Mouse (Mus musculus) myocyte (in vitro differentiated cells): Measurements from ENCODE around the gene Rftn1. TPM values are rescaled to one million over a fixed set of nuclear protein-coding genes. Genes with fewer than 3 reads are reported as not detected.

Experiments
- H3K27me3 ChIP-seq: one replicate; pipeline ENCODE4 v1.6.1; 2011; ENCODE audit not compliant: control insufficient read depth, insufficient read depth, insufficient read length
- H3K36me3 ChIP-seq: one replicate; pipeline ENCODE4 v1.6.1; 2011; ENCODE audit not compliant: control insufficient read depth, insufficient read depth
- H3K4me2 ChIP-seq: one replicate; pipeline ENCODE4 v1.6.1; 2011; ENCODE audit warnings: low read depth, control low read depth
- H3K4me3 ChIP-seq: one replicate; pipeline ENCODE4 v1.5.1; 2011; ENCODE audit warnings: mild to moderate bottlenecking, control low read depth, moderate library complexity
- H3K79me2 ChIP-seq: one replicate; pipeline ENCODE4 v1.6.1; 2011; ENCODE audit not compliant: control insufficient read depth, insufficient read depth
- H3ac ChIP-seq: one replicate; pipeline ENCODE4 v1.6.1; 2011; ENCODE audit not compliant: control insufficient read depth, insufficient read length
- CEBPB ChIP-seq: IDR thresholded peaks from 2 replicates; pipeline ENCODE4 v1.6.1; 2011; ENCODE audit warnings: mild to moderate bottlenecking, moderate library complexity; ENCODE audit not compliant: poor library complexity, insufficient read depth, severe bottlenecking
- E2F4 ChIP-seq: IDR thresholded peaks from one replicate; pipeline ENCODE4 v1.6.1; 2011; ENCODE audit warnings: mild to moderate bottlenecking, control low read depth, moderate library complexity; ENCODE audit not compliant: insufficient read depth
- MAX ChIP-seq: IDR thresholded peaks from one replicate; pipeline ENCODE4 v1.6.1; 2011; ENCODE audit warnings: low read depth, mild to moderate bottlenecking, control low read depth
- MYOD1 ChIP-seq, 3 experiments: IDR thresholded peaks; one replicate each; pipeline ENCODE4 v1.6.1; 2011; ENCODE audit warnings: control low read depth in 2 of 3, low read depth in 2 of 3, mild to moderate bottlenecking in 2 of 3, moderate library complexity in 1 of 3; ENCODE audit not compliant: insufficient read length in 2 of 3, control insufficient read depth in 1 of 3
- MYOG ChIP-seq, 3 experiments: IDR thresholded peaks; one replicate each; pipeline ENCODE4 v1.6.1; 2011; ENCODE audit warnings: control low read depth in 2 of 3, low read depth in 2 of 3, mild to moderate bottlenecking in 2 of 3; ENCODE audit not compliant: insufficient read length in 2 of 3, control insufficient read depth in 1 of 3, insufficient read depth in 1 of 3
- POLR2A ChIP-seq: IDR thresholded peaks from one replicate; pipeline ENCODE4 v1.6.1; 2011; ENCODE audit warnings: low read depth, mild to moderate bottlenecking, control low read depth, moderate library complexity; ENCODE audit not compliant: insufficient read length
- POLR2AphosphoS2 ChIP-seq: IDR thresholded peaks from one replicate; pipeline ENCODE4 v1.6.1; 2011; ENCODE audit warnings: low read depth, control low read depth; ENCODE audit not compliant: insufficient read length
- REST ChIP-seq: IDR thresholded peaks from one replicate; pipeline ENCODE4 v1.6.1; 2011; ENCODE audit warnings: mild to moderate bottlenecking, control low read depth, moderate library complexity; ENCODE audit not compliant: insufficient read depth, insufficient read length
- SRF ChIP-seq: IDR thresholded peaks from one replicate; pipeline ENCODE4 v1.6.1; 2011; ENCODE audit warnings: low read depth; ENCODE audit not compliant: control insufficient read depth, insufficient read length
- TCF12 ChIP-seq: IDR thresholded peaks from one replicate; pipeline ENCODE4 v1.6.1; 2011; ENCODE audit warnings: mild to moderate bottlenecking, control low read depth; ENCODE audit not compliant: poor library complexity, insufficient read depth, severe bottlenecking
- TCF3 ChIP-seq: IDR thresholded peaks from one replicate; pipeline ENCODE4 v1.6.1; 2011; ENCODE audit warnings: low read depth, control low read depth; ENCODE audit not compliant: insufficient read length
- USF1 ChIP-seq: IDR thresholded peaks from one replicate; pipeline ENCODE4 v1.6.1; 2011; ENCODE audit warnings: low read depth, mild to moderate bottlenecking, control low read depth, moderate library complexity
- polyA plus RNA-seq: library from polyadenylated mRNA; unstranded; fragments of >200 nt; fragmentation: generic; extraction: Trizol; gene quantifications from one replicate; pipeline ENCODE4 v1.2.1, GENCODE M21; 2012; ENCODE audit warnings: missing spikeins

Gene Rftn1
- polyA plus RNA-seq, 1 experiment: 0.40 TPM

DNA sequence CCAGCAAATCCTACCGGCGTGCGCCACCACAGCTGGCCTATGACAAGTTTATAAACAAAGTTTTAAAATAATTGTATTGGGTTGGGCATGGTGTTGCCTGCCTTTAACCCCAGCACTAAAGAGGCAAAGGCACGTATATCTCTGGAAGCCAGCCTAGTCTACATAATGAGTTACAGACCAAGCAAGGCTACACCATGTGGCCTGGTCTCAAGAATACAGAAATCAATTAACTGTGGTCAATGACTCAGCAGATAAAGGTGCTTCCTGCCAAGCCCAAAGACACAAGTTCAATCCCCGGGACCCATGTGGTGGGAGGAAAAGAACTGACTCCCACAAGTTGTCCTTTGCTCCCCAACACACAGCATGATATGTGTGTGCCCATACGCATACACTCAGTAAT, 30.1 kb downstream of the Rftn1 start:
- Histone ChIP-seq H3ac (no peak overlapping the region), H3K4me2 (no peak overlapping the region), H3K36me3 (no peaks in the 10 kb centered on the region), H3K79me2 (no peaks in the 10 kb centered on the region), H3K4me3 (no peak overlapping the region), H3K27me3 (no peaks in the 10 kb centered on the region)
- TF ChIP-seq E2F4 (no peak), TCF3 (no peak)

GRCm38 (mm10) chr17:50159816-50160215, 30.7 kb downstream of the Rftn1 start:
- H3K36me3 ChIP-seq: no peaks in the 10 kb centered on the region
- H3ac ChIP-seq: no peak overlapping the region
- H3K27me3 ChIP-seq: no peaks in the 10 kb centered on the region
- no peak overlapping the region for H3K4me3 ChIP-seq
- TF ChIP-seq REST (no peak), POLR2A (no peak), MAX (no peak), MYOD1 (IDR thresholded peaks at IDR 0.05; ENCODE audit: control insufficient read depth in 1 of 3, insufficient read length in 2 of 3, low read depth in 2 of 3) (no peak), TCF3 (no peak), USF1 (no peak), E2F4 (no peak), CEBPB (no peak), MYOG (IDR thresholded peaks at IDR 0.05; ENCODE audit: control insufficient read depth in 1 of 3, insufficient read depth in 1 of 3, insufficient read length in 2 of 3, low read depth in 2 of 3) (no peak), SRF (no peak), POLR2AphosphoS2 (no peak), TCF12 (no peak)
- H3K4me2 ChIP-seq: no peak overlapping the region
- no peaks in the 10 kb centered on the region for H3K79me2 ChIP-seq

GRCm38 (mm10) chr17:50158565-50158964, 31.9 kb downstream of the Rftn1 start:
- Histone ChIP-seq H3K79me2 (no peaks in the 10 kb centered on the region), H3K27me3 (no peaks in the 10 kb centered on the region), H3K36me3 (no peaks in the 10 kb centered on the region), H3ac (no peak overlapping the region), H3K4me2 (no peak overlapping the region), H3K4me3 (no peak overlapping the region)
- TF ChIP-seq MYOD1 (IDR thresholded peaks at IDR 0.05; ENCODE audit: control insufficient read depth in 1 of 3, insufficient read length in 2 of 3, low read depth in 2 of 3) (peak in 1 of 3 experiments; percentile 40), CEBPB (no peak), MAX (no peak), POLR2AphosphoS2 (no peak), TCF12 (no peak), REST (no peak), E2F4 (no peak), USF1 (no peak), SRF (no peak)

DNA sequence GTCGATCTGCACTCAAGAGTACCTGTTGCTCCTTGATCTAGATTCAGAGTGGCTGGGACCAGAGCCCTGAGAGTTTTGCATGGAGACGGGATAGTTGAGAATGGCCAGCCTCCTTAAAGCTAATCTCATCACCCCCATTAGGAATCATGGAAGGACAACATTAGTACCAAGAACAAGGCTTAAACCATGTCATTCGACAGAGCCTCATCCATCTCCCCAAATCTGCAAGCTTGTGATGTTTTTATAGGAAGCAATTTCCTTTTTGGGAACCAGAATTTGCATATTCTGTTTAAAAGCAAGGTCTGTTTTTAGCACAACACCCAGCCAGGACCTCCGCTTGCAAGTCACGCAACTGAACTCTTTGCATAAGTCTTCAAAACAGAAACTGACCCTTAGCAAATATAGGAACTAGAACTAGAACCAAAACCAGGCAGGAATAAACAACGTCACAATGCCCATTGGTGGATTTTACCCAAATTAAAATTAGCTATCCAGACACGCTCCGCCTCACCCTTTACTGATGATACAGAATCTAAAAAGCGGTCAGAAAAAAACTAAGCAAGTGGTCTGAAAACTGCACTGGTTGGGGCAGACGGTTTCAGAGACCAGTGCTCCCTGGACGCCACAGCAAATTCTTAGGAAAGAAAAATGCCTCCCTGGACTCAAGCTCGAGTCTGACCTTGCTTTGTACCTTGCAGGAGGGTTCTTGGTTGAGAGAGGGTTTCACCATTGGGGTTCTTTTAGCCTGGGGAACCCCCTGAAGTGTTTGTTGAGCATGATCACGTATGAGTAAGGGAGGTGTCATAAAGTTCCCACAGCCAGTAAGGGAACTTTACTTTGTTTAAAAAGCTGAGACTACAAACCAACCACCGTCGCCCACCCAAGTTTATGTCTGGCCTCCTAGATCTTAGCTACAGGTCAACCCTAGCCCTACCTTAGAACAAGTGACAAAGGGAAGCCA, 33.0 kb downstream of the Rftn1 start:
- H3K4me3 ChIP-seq: no peak overlapping the region
- no peaks in the 10 kb centered on the region for H3K79me2 ChIP-seq
- H3K36me3 ChIP-seq: no peaks in the 10 kb centered on the region
- H3K27me3 ChIP-seq: no peaks in the 10 kb centered on the region
- H3ac ChIP-seq: no peak overlapping the region
- TF ChIP-seq TCF3: no peak
- TF ChIP-seq E2F4: no peak
- no peak for TF ChIP-seq POLR2A
- TF ChIP-seq REST: no peak
- no peak for TF ChIP-seq SRF
- TF ChIP-seq CEBPB: no peak
- no peak overlapping the region for H3K4me2 ChIP-seq

- H3ac ChIP-seq: no peak overlapping the region
Observed at GRCm38 (mm10) chr17:50152085-50152484, 38.4 kb downstream of the Rftn1 start.

More at GRCm38 (mm10) chr17:50152085-50152484, 38.4 kb downstream of the Rftn1 start:
- TF ChIP-seq SRF: no peak
- no peak for TF ChIP-seq E2F4
- no peak for TF ChIP-seq USF1
- no peak for TF ChIP-seq REST
- no peak for TF ChIP-seq MYOD1 (IDR thresholded peaks at IDR 0.05; ENCODE audit: control insufficient read depth in 1 of 3, insufficient read length in 2 of 3, low read depth in 2 of 3)
- no peak for TF ChIP-seq TCF3
- no peak for TF ChIP-seq TCF12
- no peak for TF ChIP-seq CEBPB
- TF ChIP-seq POLR2AphosphoS2: no peak
- no peak for TF ChIP-seq MYOG (IDR thresholded peaks at IDR 0.05; ENCODE audit: control insufficient read depth in 1 of 3, insufficient read depth in 1 of 3, insufficient read length in 2 of 3, low read depth in 2 of 3)
- TF ChIP-seq POLR2A: no peak
- no peak for TF ChIP-seq MAX
- Histone ChIP-seq H3K4me2 (no peak overlapping the region), H3K36me3 (no peaks in the 10 kb centered on the region), H3K79me2 (no peaks in the 10 kb centered on the region), H3K27me3 (no peaks in the 10 kb centered on the region), H3K4me3 (no peak overlapping the region)
